Mouse (Mus musculus): Measurements from ENCODE around the gene Mrps21. TPM values are rescaled to one million over a fixed set of nuclear protein-coding genes. Genes with fewer than 3 reads are reported as not detected.
A peak's percentile ranks its signal among the peaks of the same experiment; 100 is the strongest.
"Not testable (repeated sequence)": the region's sequence is repeated elsewhere in the genome, so short reads cannot be mapped to it uniquely, and the experiment has no call there.

Gene Mrps21
- polyA plus RNA-seq, 1 experiment from 2014 or later = 348 TPM

DNA sequence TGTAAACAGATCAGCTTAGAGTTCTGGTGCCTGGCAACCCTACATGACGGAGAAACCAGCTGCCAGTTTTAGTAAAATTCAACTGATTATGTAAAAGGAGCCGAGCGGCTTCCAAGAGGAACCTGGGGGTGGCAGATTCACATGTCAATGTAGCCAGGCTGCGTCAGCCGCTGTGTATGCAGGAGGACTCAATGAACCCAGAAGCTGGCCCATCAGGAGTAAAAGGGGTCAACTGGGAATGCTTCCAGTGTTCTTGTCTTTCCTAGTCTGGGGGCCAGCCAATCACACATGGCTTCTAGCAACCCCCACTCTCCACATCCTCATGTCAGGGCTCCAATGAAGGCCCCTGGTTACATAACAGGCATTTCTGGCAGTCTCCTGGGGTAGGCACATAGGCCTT, 6.3 kb downstream of the Mrps21 start:
- Histone ChIP-seq H3K4me3 (ENCODE audit: low read depth, low read length) (no peak overlapping the region), H3K27ac (ENCODE audit: low read depth, low read length) (no peak overlapping the region), H3K4me1 (ENCODE audit: control insufficient read depth, insufficient read depth, low read length) (no peaks in the 10 kb centered on the region), H3K4me2 (ENCODE audit: low read depth) (no peak overlapping the region), H3K27me3 (ENCODE audit: control insufficient read depth, insufficient read depth, low read length) (no peaks in the 10 kb centered on the region), H3K9me3 (ENCODE audit: control insufficient read depth, low read length) (no peaks in the 10 kb centered on the region), H3K9ac (ENCODE audit: low read length) (no peak overlapping the region), H3K36me3 (ENCODE audit: control insufficient read depth, insufficient read depth, low read length) (peaks cover 5% of the 10 kb centered on the region; the same call in 1 of the 2 replicates)
- DNase-seq (ENCODE audit: low spot score) (no peak), ATAC-seq (ENCODE audit: insufficient read depth, low FRiP score, low TSS enrichment) (no peak)
- WGBS = 90% methylated on average over 5 of the region's 5 CpGs

DNA sequence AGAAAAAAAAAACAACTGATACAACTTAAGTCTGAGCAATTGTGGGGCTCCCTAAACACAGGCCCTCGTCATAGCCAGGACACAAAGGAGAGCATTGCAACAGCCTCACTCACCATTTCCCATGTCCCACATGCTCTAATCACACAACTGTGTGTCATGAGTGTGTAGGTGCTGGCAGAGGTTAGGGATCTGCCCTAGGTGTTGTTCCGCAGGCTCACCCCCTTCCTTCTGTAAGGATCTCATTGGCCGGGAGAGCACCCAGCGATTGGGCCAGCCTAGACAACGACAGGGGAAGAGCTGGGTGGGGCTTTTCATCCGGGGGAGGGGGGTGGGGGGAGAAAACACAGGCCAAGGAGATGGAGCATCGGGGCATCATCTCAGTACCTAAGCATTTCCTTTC, 7.7 kb downstream of the Mrps21 start:
- Histone ChIP-seq H3K27me3 (ENCODE audit: control insufficient read depth, insufficient read depth, low read length) (no peaks in the 10 kb centered on the region), H3K36me3 (ENCODE audit: control insufficient read depth, insufficient read depth, low read length) (peaks cover 2% of the 10 kb centered on the region; the same call in 1 of the 2 replicates), H3K9me3 (ENCODE audit: control insufficient read depth, low read length) (no peaks in the 10 kb centered on the region), H3K4me1 (ENCODE audit: control insufficient read depth, insufficient read depth, low read length) (no peaks in the 10 kb centered on the region), H3K9ac (ENCODE audit: low read length) (no peak overlapping the region), H3K4me3 (ENCODE audit: low read depth, low read length) (no peak overlapping the region), H3K27ac (ENCODE audit: low read depth, low read length) (no peak overlapping the region), H3K4me2 (ENCODE audit: low read depth) (no peak overlapping the region)
- DNase-seq (ENCODE audit: low spot score) (no peak), ATAC-seq (ENCODE audit: insufficient read depth, low FRiP score, low TSS enrichment) (no peak)
- 80% methylated on average over 7 of the region's 7 CpGs for WGBS

DNA sequence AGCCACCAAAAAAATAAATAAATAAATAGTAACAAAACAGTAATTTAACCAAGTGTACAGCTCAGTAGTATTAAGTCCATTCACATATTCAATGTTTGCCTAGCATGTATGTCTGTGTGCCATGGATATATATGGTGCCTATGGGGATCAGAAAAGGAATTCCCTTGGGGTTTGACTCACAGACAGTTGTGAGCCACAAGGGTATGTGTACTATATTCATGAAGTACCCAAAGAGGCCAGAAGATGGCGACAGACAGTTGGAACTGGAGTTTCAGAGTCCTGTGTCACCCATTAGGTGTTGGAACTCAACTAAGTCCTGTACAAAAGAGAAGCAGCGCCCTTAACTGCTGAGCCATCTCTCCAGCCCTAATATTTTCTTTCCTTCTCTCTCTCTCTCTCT, 9.5 kb downstream of the Mrps21 start:
- DNase-seq (ENCODE audit: low spot score) (peak; percentile 41), ATAC-seq (ENCODE audit: insufficient read depth, low FRiP score, low TSS enrichment) (no peak; the same call in 1 of the 2 replicates)
- Histone ChIP-seq H3K27ac (ENCODE audit: low read depth, low read length) (no peak overlapping the region), H3K4me1 (ENCODE audit: control insufficient read depth, insufficient read depth, low read length) (no peaks in the 10 kb centered on the region), H3K9me3 (ENCODE audit: control insufficient read depth, low read length) (no peaks in the 10 kb centered on the region), H3K36me3 (ENCODE audit: control insufficient read depth, insufficient read depth, low read length) (0 out of 2 replicates have a peak, but pooled peaks cover 2% of the 10 kb centered on the region), H3K27me3 (ENCODE audit: control insufficient read depth, insufficient read depth, low read length) (no peaks in the 10 kb centered on the region), H3K4me2 (ENCODE audit: low read depth) (no peak overlapping the region), H3K4me3 (ENCODE audit: low read depth, low read length) (no peak overlapping the region), H3K9ac (ENCODE audit: low read length) (no peak overlapping the region)
- WGBS = 39% methylated on average over 2 of the region's 2 CpGs

DNA sequence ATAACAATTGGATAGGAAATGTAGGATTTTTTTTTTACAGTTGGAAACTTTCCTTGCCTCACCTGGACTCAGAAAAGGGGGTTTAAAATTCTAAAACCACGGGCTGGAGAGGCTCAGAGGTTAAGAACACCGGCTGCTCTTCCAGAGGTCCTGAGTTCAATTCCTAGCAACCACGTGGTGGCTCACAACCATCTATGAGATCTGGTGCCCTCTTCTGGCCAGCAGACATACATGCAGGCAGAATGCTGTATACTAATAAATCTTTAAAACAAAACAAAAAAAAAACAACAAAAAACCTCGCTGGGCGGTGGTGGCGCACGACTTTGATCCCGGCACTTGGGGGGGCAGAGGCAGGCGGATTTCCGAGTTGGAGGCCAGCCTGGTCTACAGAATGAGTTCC, 10.1 kb downstream of the Mrps21 start:
- Histone ChIP-seq H3K27ac (ENCODE audit: low read depth, low read length) (no peak overlapping the region), H3K9me3 (ENCODE audit: control insufficient read depth, low read length) (no peaks in the 10 kb centered on the region), H3K27me3 (ENCODE audit: control insufficient read depth, insufficient read depth, low read length) (no peaks in the 10 kb centered on the region), H3K4me3 (ENCODE audit: low read depth, low read length) (no peak overlapping the region), H3K9ac (ENCODE audit: low read length) (no peak overlapping the region), H3K36me3 (ENCODE audit: control insufficient read depth, insufficient read depth, low read length) (0 out of 2 replicates have a peak, but pooled peaks cover 2% of the 10 kb centered on the region), H3K4me2 (ENCODE audit: low read depth) (no peak overlapping the region), H3K4me1 (ENCODE audit: control insufficient read depth, insufficient read depth, low read length) (peaks cover under 1% of the 10 kb centered on the region; the same call in 1 of the 2 replicates)
- ATAC-seq (ENCODE audit: insufficient read depth, low FRiP score, low TSS enrichment) (no peak), DNase-seq (ENCODE audit: low spot score) (no peak)
- 76% methylated on average over 10 of the region's 10 CpGs for WGBS

DNA sequence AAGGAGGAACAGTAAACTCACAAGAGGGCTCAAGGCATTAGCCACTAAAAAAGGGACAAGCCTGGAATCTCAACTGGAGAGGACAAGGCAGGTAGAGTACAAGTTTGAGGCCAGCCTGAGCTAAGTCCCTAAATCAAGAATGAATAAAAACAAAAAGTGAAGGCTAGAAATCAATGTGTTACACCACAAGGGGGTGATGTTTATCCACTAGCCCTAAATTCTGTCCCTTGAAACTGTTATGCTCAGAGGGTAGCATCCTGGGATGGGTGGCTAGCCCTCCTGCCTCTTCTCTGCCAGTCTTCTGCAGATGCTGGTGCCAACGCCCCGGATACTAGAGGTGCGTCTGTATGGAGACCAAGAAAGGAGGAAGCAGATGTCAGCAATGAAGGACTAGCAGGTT, 11.0 kb downstream of the Mrps21 start:
- Histone ChIP-seq H3K4me1 (ENCODE audit: control insufficient read depth, insufficient read depth, low read length) (peaks cover 2% of the 10 kb centered on the region; the same call in 1 of the 2 replicates), H3K27ac (ENCODE audit: low read depth, low read length) (no peak overlapping the region), H3K4me3 (ENCODE audit: low read depth, low read length) (no peak overlapping the region), H3K27me3 (ENCODE audit: control insufficient read depth, insufficient read depth, low read length) (no peaks in the 10 kb centered on the region), H3K9me3 (ENCODE audit: control insufficient read depth, low read length) (no peaks in the 10 kb centered on the region), H3K9ac (ENCODE audit: low read length) (no peak overlapping the region), H3K4me2 (ENCODE audit: low read depth) (no peak overlapping the region), H3K36me3 (ENCODE audit: control insufficient read depth, insufficient read depth, low read length) (0 out of 2 replicates have a peak, but pooled peaks cover 2% of the 10 kb centered on the region)
- WGBS = 92% methylated on average over 3 of the region's 3 CpGs
- DNase-seq (ENCODE audit: low spot score) = no peak
- ATAC-seq (ENCODE audit: insufficient read depth, low FRiP score, low TSS enrichment) = no peak

DNA sequence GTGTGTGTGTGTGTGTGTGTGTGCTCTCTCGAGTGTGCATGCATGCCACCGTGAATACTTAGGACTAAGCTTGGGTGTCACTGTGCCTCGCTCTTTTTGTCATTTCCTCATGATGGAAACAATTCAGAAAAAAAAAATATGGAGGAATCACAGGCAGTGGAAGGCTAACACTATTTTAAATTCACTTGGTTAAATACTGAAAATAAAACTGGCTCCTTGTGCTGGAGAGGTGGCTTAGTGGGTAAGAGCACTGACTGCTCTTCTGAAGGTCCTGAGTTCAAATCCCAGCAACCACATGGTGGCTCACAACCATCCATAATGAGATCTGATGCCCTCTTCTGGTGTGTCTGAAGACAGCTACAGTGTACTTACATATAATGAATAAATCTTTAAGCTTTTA, 13.0 kb downstream of the Mrps21 start:
- not testable (repeated sequence) for H3K4me3 ChIP-seq (ENCODE audit: low read depth, low read length); H3K4me2 ChIP-seq (ENCODE audit: low read depth); H3K27ac ChIP-seq (ENCODE audit: low read depth, low read length); H3K9ac ChIP-seq (ENCODE audit: low read length); H3K36me3 ChIP-seq (ENCODE audit: control insufficient read depth, insufficient read depth, low read length); H3K9me3 ChIP-seq (ENCODE audit: control insufficient read depth, low read length); DNase-seq (ENCODE audit: low spot score); H3K27me3 ChIP-seq (ENCODE audit: control insufficient read depth, insufficient read depth, low read length); ATAC-seq (ENCODE audit: insufficient read depth, low FRiP score, low TSS enrichment); H3K4me1 ChIP-seq (ENCODE audit: control insufficient read depth, insufficient read depth, low read length)
- 88% methylated on average over 3 of the region's 3 CpGs for WGBS

DNA sequence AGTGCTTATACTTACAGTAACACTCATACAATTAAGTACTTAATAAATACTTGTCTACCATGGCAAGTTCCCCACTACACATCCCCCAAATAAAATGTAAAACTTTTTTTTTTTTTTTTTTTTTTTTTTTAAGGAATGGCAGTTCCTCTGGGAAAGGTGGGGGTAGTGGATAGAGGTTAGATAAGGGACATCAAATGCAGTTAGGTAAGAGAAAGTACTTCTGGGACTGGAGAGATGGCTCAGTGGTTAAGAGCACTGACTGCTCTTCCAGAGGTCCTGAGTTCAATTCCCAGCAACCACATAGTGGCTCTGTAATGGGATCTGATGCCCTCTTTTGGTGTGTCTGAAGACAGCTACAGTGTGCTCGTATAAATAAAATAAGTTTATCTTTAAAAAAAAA, 14.3 kb downstream of the Mrps21 start:
- not testable (repeated sequence) for H3K27me3 ChIP-seq (ENCODE audit: control insufficient read depth, insufficient read depth, low read length); H3K4me3 ChIP-seq (ENCODE audit: low read depth, low read length); H3K9me3 ChIP-seq (ENCODE audit: control insufficient read depth, low read length); H3K27ac ChIP-seq (ENCODE audit: low read depth, low read length); DNase-seq (ENCODE audit: low spot score); H3K36me3 ChIP-seq (ENCODE audit: control insufficient read depth, insufficient read depth, low read length); H3K4me2 ChIP-seq (ENCODE audit: low read depth); H3K4me1 ChIP-seq (ENCODE audit: control insufficient read depth, insufficient read depth, low read length); ATAC-seq (ENCODE audit: insufficient read depth, low FRiP score, low TSS enrichment); H3K9ac ChIP-seq (ENCODE audit: low read length)
- 92% methylated on average over 1 of the region's 1 CpGs for WGBS

DNA sequence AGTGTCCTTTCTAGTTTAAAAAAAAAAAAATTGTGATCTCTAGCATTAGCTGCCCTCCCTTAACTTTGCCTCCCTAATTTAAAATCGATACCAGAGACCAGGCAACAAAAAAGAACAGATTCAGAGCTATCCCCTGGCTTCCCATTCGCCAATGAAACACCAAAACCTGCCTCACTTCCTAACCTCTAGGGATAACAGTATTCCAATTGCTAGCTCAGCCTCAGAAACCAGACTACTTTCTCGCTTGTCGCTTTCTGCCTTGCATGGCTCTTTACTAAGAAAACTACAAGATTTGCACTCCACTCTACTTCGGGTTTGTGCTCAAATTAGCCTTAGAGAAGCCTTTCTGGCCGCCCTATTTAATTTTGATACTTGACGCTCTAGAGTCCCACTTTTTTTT, 15.2 kb downstream of the Mrps21 start:
- Histone ChIP-seq H3K9ac (ENCODE audit: low read length) (peak overlapping the region; percentile 79), H3K4me3 (ENCODE audit: low read depth, low read length) (peak overlapping the region; percentile 89), H3K27ac (ENCODE audit: low read depth, low read length) (peak overlapping the region; percentile 21; the same call in 1 of the 2 replicates), H3K4me2 (ENCODE audit: low read depth) (peak overlapping the region; percentile 72), H3K36me3 (ENCODE audit: control insufficient read depth, insufficient read depth, low read length) (peaks cover 5% of the 10 kb centered on the region), H3K4me1 (ENCODE audit: control insufficient read depth, insufficient read depth, low read length) (peaks cover 7% of the 10 kb centered on the region; the same call in 1 of the 2 replicates), H3K27me3 (ENCODE audit: control insufficient read depth, insufficient read depth, low read length) (no peaks in the 10 kb centered on the region), H3K9me3 (ENCODE audit: control insufficient read depth, low read length) (no peaks in the 10 kb centered on the region)
- ATAC-seq (ENCODE audit: insufficient read depth, low FRiP score, low TSS enrichment) (0 out of 2 replicates have a peak, but pooled peaks have one; percentile 9), DNase-seq (ENCODE audit: low spot score) (no peak)
- WGBS = 30% methylated on average over 7 of the region's 7 CpGs

DNA sequence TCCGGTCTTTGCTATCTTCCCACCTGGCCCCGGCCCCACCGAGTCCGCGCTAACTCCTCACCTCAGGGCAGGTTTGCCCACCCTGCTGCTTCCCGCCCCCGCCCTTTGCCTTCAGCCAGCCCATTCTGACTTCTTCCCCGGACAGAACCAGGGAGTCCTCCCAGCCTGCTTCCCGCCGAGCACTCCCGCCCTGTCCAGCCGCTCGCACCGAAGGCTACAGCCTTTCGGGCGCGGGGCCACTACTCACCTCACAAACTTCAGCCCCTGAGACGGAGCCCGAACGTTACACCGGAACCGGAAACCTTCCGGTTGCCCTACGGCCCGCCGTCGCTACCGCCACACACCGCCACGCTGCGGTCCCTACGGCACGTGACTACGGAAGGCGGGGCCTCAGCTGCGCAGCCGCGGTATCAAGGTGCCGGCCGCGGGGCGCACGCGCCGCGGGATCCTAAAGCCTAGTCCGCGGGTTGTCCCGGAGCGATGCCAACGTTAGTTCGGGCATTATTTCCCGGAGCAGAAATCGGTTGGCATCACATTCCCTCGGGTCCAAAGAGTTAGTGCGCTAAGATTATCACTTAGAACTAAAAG, 15.7 kb downstream of the Mrps21 start, which contains the start of gene Prpf3:
Gene Prpf3, minus strand, starts transcription at position 384 of the 588 bp plus-strand sequence.
- peak within 1 kb of the TSS; percentile 72 for H3K4me2 ChIP-seq (ENCODE audit: low read depth)
- peaks cover 5% of the 10 kb centered on the region for H3K36me3 ChIP-seq (ENCODE audit: control insufficient read depth, insufficient read depth, low read length)
- under 1% methylated on average over 56 of the region's 56 CpGs for WGBS
- H3K4me3 ChIP-seq (ENCODE audit: low read depth, low read length) = peak within 1 kb of the TSS; percentile 89
- H3K9ac ChIP-seq (ENCODE audit: low read length) = peak within 1 kb of the TSS; percentile 79
- ATAC-seq (ENCODE audit: insufficient read depth, low FRiP score, low TSS enrichment) = peak; percentile 98
- peaks cover 7% of the 10 kb centered on the region; the same call in 1 of the 2 replicates for H3K4me1 ChIP-seq (ENCODE audit: control insufficient read depth, insufficient read depth, low read length)
- H3K9me3 ChIP-seq (ENCODE audit: control insufficient read depth, low read length) = no peaks in the 10 kb centered on the region
- H3K27me3 ChIP-seq (ENCODE audit: control insufficient read depth, insufficient read depth, low read length) = no peaks in the 10 kb centered on the region
- H3K27ac ChIP-seq (ENCODE audit: low read depth, low read length) = peak within 1 kb of the TSS; percentile 56; the same call in 1 of the 2 replicates
- peak; percentile 96 for DNase-seq (ENCODE audit: low spot score)

Data from neural tube, embryonic 11.5 days (tissue).